ENCODE assay signal across 25 mouse cellular contexts in genomic region chr6:145269313-145269845, GRCm38 (mm10). TPM values are rescaled to one million over a fixed set of nuclear protein-coding genes. Genes with fewer than 3 reads are reported as not detected.
DNase-seq lines count a peak whose midpoint lies in the region; ATAC-seq lines count a peak whose summit lies in the region.
"Had no signal": no experiment of that assay in that cellular context is flagged by ENCODE, and none has a peak within 500 bp of the region (broad histone marks: within the 10 kb centered on the region; RNA-seq: fewer than 3 reads in every experiment).

No protein-coding gene starts in this region.

- no peaks in the 10 kb centered on the region for H3K9me3 ChIP-seq in heart, embryonic 11.5 days (replicated peaks; ENCODE audit: control insufficient read depth, low read length)
- 0 out of 2 replicates have a peak, but pooled peaks cover 4% of the 10 kb centered on the region for H3K9me3 ChIP-seq in heart, embryonic 16.5 days (replicated peaks; ENCODE audit: control insufficient read depth, low read length)
- no peaks in the 10 kb centered on the region for H3K9me3 ChIP-seq in kidney, embryonic 14.5 days (ENCODE audit: control insufficient read depth, low read length)
- H3K9me3 ChIP-seq: embryonic facial prominence, embryonic 12.5 days; embryonic facial prominence, embryonic 15.5 days; forebrain, embryonic 12.5 days; forebrain, embryonic 15.5 days; heart, embryonic 13.5 days; hindbrain, embryonic 12.5 days; hindbrain, embryonic 15.5 days; intestine, embryonic 15.5 days had no signal

- DNase-seq in heart, adult 11 months: peak; percentile 63
- DNase-seq in heart, adult 8-10 months (ENCODE audit: low spot score): no peak
- DNase-seq in CD4-positive helper T cell, adult 2 months (ENCODE audit: low read depth, low spot score): peak; percentile 53
- DNase-seq: adrenal gland, adult 2 months; adrenal gland, postnatal 14 days; cerebellum, adult 11 months; cerebellum, adult 2 months; cerebellum, adult 9-11 months; cerebellum, postnatal 25 days; gastrocnemius, postnatal 10 days; gastrocnemius, postnatal 36 days; kidney, adult 11 months had no signal

- H3K27me3 ChIP-seq in heart, embryonic 11.5 days (ENCODE audit: control insufficient read depth, insufficient read depth, low read length): peaks cover 50% of the 10 kb centered on the region
- peaks cover 37% of the 10 kb centered on the region for H3K27me3 ChIP-seq in heart, embryonic 16.5 days (ENCODE audit: control insufficient read depth, insufficient read depth, low read length)
- no peaks in the 10 kb centered on the region for H3K27me3 ChIP-seq in kidney, embryonic 14.5 days (ENCODE audit: control insufficient read depth, insufficient read depth, low read length)
- H3K27me3 ChIP-seq: embryonic facial prominence, embryonic 12.5 days; embryonic facial prominence, embryonic 15.5 days; forebrain, embryonic 12.5 days; forebrain, embryonic 15.5 days; hindbrain, embryonic 12.5 days; hindbrain, embryonic 15.5 days; intestine, embryonic 15.5 days had no signal

- H3K36me3 ChIP-seq in heart, embryonic 11.5 days (ENCODE audit: control insufficient read depth, insufficient read depth, low read length): no peaks in the 10 kb centered on the region
- no peaks in the 10 kb centered on the region for H3K36me3 ChIP-seq in heart, embryonic 16.5 days (ENCODE audit: control insufficient read depth, insufficient read depth)
- no peaks in the 10 kb centered on the region for H3K36me3 ChIP-seq in kidney, embryonic 14.5 days (ENCODE audit: control insufficient read depth, insufficient read depth, low read length)
- H3K36me3 ChIP-seq: embryonic facial prominence, embryonic 12.5 days; embryonic facial prominence, embryonic 15.5 days; forebrain, embryonic 12.5 days; forebrain, embryonic 15.5 days; heart, embryonic 13.5 days; hindbrain, embryonic 12.5 days; hindbrain, embryonic 15.5 days; intestine, embryonic 15.5 days had no signal

- ATAC-seq in heart, embryonic 11.5 days (replicated peaks; ENCODE audit: insufficient number of reproducible peaks, low FRiP score, low TSS enrichment): no peak
- ATAC-seq in heart, embryonic 16.5 days (replicated peaks; ENCODE audit: extremely low read depth, insufficient read depth, low FRiP score): 0 out of 2 replicates have a peak, but pooled peaks have one; percentile 58
- ATAC-seq in megakaryocyte, adult 5-6 weeks (ENCODE audit: poor library complexity, severe bottlenecking): peak; percentile 39; the same call in 1 of the 2 replicates
- no peak for ATAC-seq in kidney, embryonic 14.5 days (ENCODE audit: low FRiP score, low TSS enrichment)
- ATAC-seq: forebrain, embryonic 15.5 days; intestine, embryonic 15.5 days had no signal

- H3K4me1 ChIP-seq in heart, embryonic 11.5 days (ENCODE audit: control insufficient read depth, insufficient read depth, low read length): peaks cover 9% of the 10 kb centered on the region; the same call in 1 of the 2 replicates
- 0 out of 2 replicates have a peak, but pooled peaks cover 3% of the 10 kb centered on the region for H3K4me1 ChIP-seq in heart, embryonic 16.5 days (ENCODE audit: control insufficient read depth, insufficient read depth, low read length)
- H3K4me1 ChIP-seq in kidney, embryonic 14.5 days (ENCODE audit: control insufficient read depth, insufficient read depth, low read length): no peaks in the 10 kb centered on the region
- H3K4me1 ChIP-seq: embryonic facial prominence, embryonic 12.5 days; embryonic facial prominence, embryonic 15.5 days; forebrain, embryonic 12.5 days; forebrain, embryonic 15.5 days; hindbrain, embryonic 12.5 days; hindbrain, embryonic 15.5 days; intestine, embryonic 15.5 days had no signal

- H3K4me2 ChIP-seq in heart, embryonic 11.5 days: no peak overlapping the region
- H3K4me2 ChIP-seq in heart, embryonic 16.5 days (ENCODE audit: low read depth, low read length): no peak overlapping the region
- no peak overlapping the region for H3K4me2 ChIP-seq in kidney, embryonic 14.5 days (replicated peaks; ENCODE audit: low read depth, low read length)
- H3K4me2 ChIP-seq: embryonic facial prominence, embryonic 12.5 days; embryonic facial prominence, embryonic 15.5 days; forebrain, embryonic 12.5 days; forebrain, embryonic 15.5 days; heart, embryonic 13.5 days; hindbrain, embryonic 12.5 days; hindbrain, embryonic 15.5 days; intestine, embryonic 15.5 days had no signal

- H3K9ac ChIP-seq in heart, embryonic 11.5 days (ENCODE audit: low read depth, low read length): no peak overlapping the region
- H3K9ac ChIP-seq in heart, embryonic 16.5 days (ENCODE audit: low read length): no peak overlapping the region
- no peak overlapping the region for H3K9ac ChIP-seq in kidney, embryonic 14.5 days (ENCODE audit: low read depth, low read length)
- H3K9ac ChIP-seq: embryonic facial prominence, embryonic 12.5 days; embryonic facial prominence, embryonic 15.5 days; forebrain, embryonic 12.5 days; forebrain, embryonic 15.5 days; heart, embryonic 13.5 days; hindbrain, embryonic 12.5 days; hindbrain, embryonic 15.5 days; intestine, embryonic 15.5 days had no signal

- H3K27ac ChIP-seq in heart, embryonic 11.5 days (ENCODE audit: low read depth, low read length): no peak overlapping the region
- H3K27ac ChIP-seq in heart, embryonic 16.5 days (ENCODE audit: low read length): no peak overlapping the region
- H3K27ac ChIP-seq in kidney, embryonic 14.5 days (ENCODE audit: low read depth, low read length): no peak overlapping the region
- H3K27ac ChIP-seq: embryonic facial prominence, embryonic 12.5 days; embryonic facial prominence, embryonic 15.5 days; forebrain, embryonic 12.5 days; forebrain, embryonic 15.5 days; heart, embryonic 13.5 days; hindbrain, embryonic 12.5 days; hindbrain, embryonic 15.5 days; intestine, embryonic 15.5 days had no signal

- no peak overlapping the region for H3K4me3 ChIP-seq in heart, embryonic 11.5 days (ENCODE audit: low read depth, low read length)
- no peak overlapping the region for H3K4me3 ChIP-seq in heart, embryonic 16.5 days (ENCODE audit: low read length)
- H3K4me3 ChIP-seq in kidney, embryonic 14.5 days (ENCODE audit: low read length): no peak overlapping the region
- H3K4me3 ChIP-seq: embryonic facial prominence, embryonic 12.5 days; embryonic facial prominence, embryonic 15.5 days; forebrain, embryonic 12.5 days; forebrain, embryonic 15.5 days; heart, embryonic 13.5 days; hindbrain, embryonic 12.5 days; hindbrain, embryonic 15.5 days; intestine, embryonic 15.5 days had no signal

- 62% methylated on average over 4 of the region's 4 CpGs for WGBS in heart, embryonic 11.5 days (ENCODE audit: insufficient replicate concordance)
- WGBS in heart, embryonic 16.5 days: 53% methylated on average over 4 of the region's 4 CpGs
- WGBS in kidney, embryonic 14.5 days: 88% methylated on average over 4 of the region's 4 CpGs

RNA-seq across cellular contexts. Expression of gene Kras, which starts 19.3 kb away (rescaled TPM):
- 54.9 and 69.5 TPM in 2 replicates for polyA plus RNA-seq in heart, embryonic 11.5 days (2014; fragmentation: Nextera tagmentation; extraction: Ambion mirVana)
- polyA plus RNA-seq in heart, embryonic 16.5 days (2015; fragmentation: Nextera tagmentation; extraction: Ambion mirVana): 44.1 and 45.4 TPM in 2 replicates
- 10 to 100 TPM; 25.1 to 35.9 (median 30.6) TPM for total RNA-seq in heart, adult 8-10 months (2022)
- total RNA-seq in megakaryocyte, adult 5-6 weeks (2015): 50.0 and 61.1 TPM in 2 replicates
- total RNA-seq in megakaryocyte, adult 5-6 weeks (2017): 22.3 and 24.2 TPM in 2 replicates
- polyA plus RNA-seq in kidney, embryonic 14.5 days (2014; fragmentation: Nextera tagmentation; extraction: Ambion mirVana): 79.4 and 97.9 TPM in 2 replicates

RNA-seq across cellular contexts. Expression of gene Etfrf1, which starts 58.4 kb away (rescaled TPM):
- polyA plus RNA-seq in heart, embryonic 11.5 days (2014; fragmentation: Nextera tagmentation; extraction: Ambion mirVana): 57.2 and 62.5 TPM in 2 replicates
- 58.1 and 62.0 TPM in 2 replicates for polyA plus RNA-seq in heart, embryonic 16.5 days (2015; fragmentation: Nextera tagmentation; extraction: Ambion mirVana)
- total RNA-seq in heart, adult 8-10 months (2022): 100 to 1,000 TPM; 102 to 139 (median 118) TPM
- total RNA-seq in megakaryocyte, adult 5-6 weeks (2015): 28.2 and 30.7 TPM in 2 replicates
- total RNA-seq in megakaryocyte, adult 5-6 weeks (2017): 23.4 and 24.1 TPM in 2 replicates
- polyA plus RNA-seq in kidney, embryonic 14.5 days (2014; fragmentation: Nextera tagmentation; extraction: Ambion mirVana): 39.2 and 47.3 TPM in 2 replicates

RNA-seq across cellular contexts. Expression of gene Casc1, which starts 58.6 kb away (rescaled TPM):
- polyA plus RNA-seq in heart, embryonic 11.5 days (2014; fragmentation: Nextera tagmentation; extraction: Ambion mirVana): 0.34 and 0.42 TPM in 2 replicates
- 0.53 and 0.74 TPM in 2 replicates for polyA plus RNA-seq in heart, embryonic 16.5 days (2015; fragmentation: Nextera tagmentation; extraction: Ambion mirVana)
- 1 to 10 TPM; 1.0 to 1.8 (median 1.6) TPM for total RNA-seq in heart, adult 8-10 months (2022)
- 0.52 and 1.3 TPM in 2 replicates for total RNA-seq in megakaryocyte, adult 5-6 weeks (2015)
- 0.28 and 0.55 TPM in 2 replicates for total RNA-seq in megakaryocyte, adult 5-6 weeks (2017)
- polyA plus RNA-seq in kidney, embryonic 14.5 days (2014; fragmentation: Nextera tagmentation; extraction: Ambion mirVana): 0.20 and 0.79 TPM in 2 replicates
- total RNA-seq: granulocyte monocyte progenitor cell, adult 5-6 weeks had no signal

Comparison
In these comparisons a context has a peak if more than half of its experiments do, and no peak if none do; other contexts are left out.
1. ATAC-seq: peak in heart, embryonic 16.5 days (single experiment) and megakaryocyte, adult 5-6 weeks (single experiment); none in heart, embryonic 11.5 days (single experiment) and kidney, embryonic 14.5 days (single experiment).